Mouse (Mus musculus) intestine, embryonic 16.5 days (tissue): ENCODE data around the gene Klk15. TPM values are rescaled to one million over a fixed set of nuclear protein-coding genes. Genes with fewer than 3 reads are reported as not detected.
"Not testable (repeated sequence)": the region's sequence is repeated elsewhere in the genome, so short reads cannot be mapped to it uniquely, and the experiment has no call there.

Experiments used
- ATAC-seq: fragments of 200-750 bp; cut with Nextera tagmentation; 2 replicates; pipeline ENCODE4 v1.8.0; 2017; ENCODE audit warnings: moderate TSS enrichment, moderate library complexity
- H3K27ac ChIP-seq: fragments of 300-500 bp; sonication (generic); 2 replicates; pipeline ENCODE4 v1.5.1; 2014; ENCODE audit warnings: mild to moderate bottlenecking, low read length
- H3K27me3 ChIP-seq: fragments of 300-500 bp; sonication (generic); replicated peaks from 2 replicates; pipeline ENCODE4 v1.6.1; 2014; ENCODE audit warnings: low read length, control low read depth, mixed read lengths; ENCODE audit not compliant: control insufficient read depth, insufficient read depth
- H3K36me3 ChIP-seq: fragments of 300-500 bp; sonication (generic); 2 replicates; pipeline ENCODE4 v1.6.1; 2014; ENCODE audit warnings: low read length, control low read depth; ENCODE audit not compliant: control insufficient read depth, insufficient read depth
- H3K4me1 ChIP-seq: fragments of 300-500 bp; sonication (generic); 2 replicates; pipeline ENCODE4 v1.6.1; 2014; ENCODE audit warnings: low read length, control low read depth, mixed read lengths; ENCODE audit not compliant: control insufficient read depth, insufficient read depth
- H3K4me2 ChIP-seq: fragments of 300-500 bp; sonication (generic); 2 replicates; pipeline ENCODE4 v1.6.1; 2014; ENCODE audit warnings: low read depth, low read length, control low read depth
- H3K4me3 ChIP-seq: fragments of 300-500 bp; sonication (generic); 2 replicates; pipeline ENCODE4 v1.5.1; 2014; ENCODE audit warnings: mild to moderate bottlenecking, low read length
- H3K9ac ChIP-seq: fragments of 300-500 bp; sonication (generic); 2 replicates; pipeline ENCODE4 v1.6.1; 2014; ENCODE audit warnings: low read depth, low read length
- H3K9me3 ChIP-seq: fragments of 300-500 bp; sonication (generic); 2 replicates; pipeline ENCODE4 v1.6.1; 2016; ENCODE audit warnings: low read length, control low read depth; ENCODE audit not compliant: control insufficient read depth
- whole genome bisulfite sequencing: fragments of 180-500 bp; shearing (Covaris S2); extraction: QIAGEN DNeasy Blood & Tissue Kit; methylation state at CpG from one replicate; pipeline ENCODE4 v1.1.7; 2014; 5-methylcytosine and 5-hydroxymethylcytosine counted together
- polyA plus RNA-seq: library from polyadenylated mRNA; unstranded; fragments of >200 nt; fragmentation: Nextera tagmentation; extraction: Ambion mirVana; gene quantifications from 2 replicates; pipeline ENCODE4 v1.2.1, GENCODE M21; 2015

Klk15 gene
- polyA plus RNA-seq, 1 experiment from 2014 or later, result not detected

- Histone ChIP-seq H3K4me2 (no peak overlapping the region), H3K4me3 (no peak overlapping the region), H3K27ac (no peak overlapping the region), H3K9ac (no peak overlapping the region), H3K4me1 (no peaks in the 10 kb centered on the region), H3K27me3 (no peaks in the 10 kb centered on the region), H3K9me3 (no peaks in the 10 kb centered on the region), H3K36me3 (no peaks in the 10 kb centered on the region)
- ATAC-seq, result no peak
- whole genome bisulfite sequencing, result 65% methylated on average over 4 of the region's 4 CpGs
Observed at GRCm38 (mm10) chr7:43952703-43953102, 19.2 kb downstream of the Klk15 start.

- no peaks in the 10 kb centered on the region for H3K4me1 ChIP-seq
- ATAC-seq, result no peak
- no peaks in the 10 kb centered on the region for H3K36me3 ChIP-seq
- no peaks in the 10 kb centered on the region for H3K9me3 ChIP-seq
- no peak within 1 kb of the TSS for H3K9ac ChIP-seq
- H3K4me3 ChIP-seq, result no peak within 1 kb of the TSS
- H3K27me3 ChIP-seq, result no peaks in the 10 kb centered on the region
- no peak within 1 kb of the TSS for H3K4me2 ChIP-seq
- 67% methylated on average over 3 of the region's 3 CpGs for WGBS
- H3K27ac ChIP-seq, result no peak within 1 kb of the TSS
Observed at GRCm38 (mm10) chr7:43966451-43966850, 32.9 kb downstream of the Klk15 start, which contains the start of gene Klk1b1. Gene Klk1b1 (plus strand): TSS chr7:43966751.

GRCm38 (mm10) chr7:43967058-43967457 is 33.5 kb downstream of the Klk15 start:
- no peak overlapping the region for H3K4me3 ChIP-seq
- no peak overlapping the region for H3K9ac ChIP-seq
- H3K9me3 ChIP-seq, result no peaks in the 10 kb centered on the region
- no peaks in the 10 kb centered on the region for H3K27me3 ChIP-seq
- H3K27ac ChIP-seq, result no peak overlapping the region
- WGBS, result 77% methylated on average over 3 of the region's 3 CpGs
- H3K36me3 ChIP-seq, result no peaks in the 10 kb centered on the region
- no peaks in the 10 kb centered on the region for H3K4me1 ChIP-seq
- no peak overlapping the region for H3K4me2 ChIP-seq
- ATAC-seq, result no peak

- Histone ChIP-seq H3K27me3 (no peaks in the 10 kb centered on the region), H3K4me2 (no peak overlapping the region), H3K9me3 (no peaks in the 10 kb centered on the region), H3K4me1 (no peaks in the 10 kb centered on the region), H3K9ac (no peak overlapping the region), H3K4me3 (no peak overlapping the region), H3K27ac (no peak overlapping the region), H3K36me3 (no peaks in the 10 kb centered on the region)
- ATAC-seq, result no peak
- WGBS, result 76% methylated on average over 2 of the region's 2 CpGs
Observed at GRCm38 (mm10) chr7:43967612-43968011, 34.1 kb downstream of the Klk15 start.

- not testable (repeated sequence) for H3K36me3 ChIP-seq, H3K4me1 ChIP-seq, H3K9me3 ChIP-seq, H3K9ac ChIP-seq, H3K4me2 ChIP-seq, H3K4me3 ChIP-seq, H3K27me3 ChIP-seq, H3K27ac ChIP-seq, ATAC-seq
- WGBS, result 80% methylated on average over 1 of the region's 1 CpGs
Observed at GRCm38 (mm10) chr7:43975761-43976160, 42.2 kb downstream of the Klk15 start, which contains the start of gene Klk1b9. Gene Klk1b9 (plus strand): TSS chr7:43976061.

- Histone ChIP-seq H3K36me3 (no peaks in the 10 kb centered on the region), H3K4me3 (no peak overlapping the region), H3K27ac (no peak overlapping the region), H3K9ac (no peak overlapping the region), H3K4me2 (no peak overlapping the region), H3K9me3 (no peaks in the 10 kb centered on the region), H3K4me1 (no peaks in the 10 kb centered on the region), H3K27me3 (no peaks in the 10 kb centered on the region)
- no peak for ATAC-seq
Observed at GRCm38 (mm10) chr7:43985657-43986056, 52.1 kb downstream of the Klk15 start.

Other genes starting within 250 kb of the Klk15 start
- gene Klk14, start 243.3 kb upstream of the Klk15 start, polyA plus RNA-seq, result 0.11 and 0.33 TPM in 2 replicates
- 0.27 and 0.33 TPM in 2 replicates for gene Klk13, start 221.2 kb upstream of the Klk15 start, polyA plus RNA-seq
- gene Klk12, start 164.8 kb upstream of the Klk15 start, polyA plus RNA-seq, result not detected in 2 replicates
- 0.75 and 1.7 TPM in 2 replicates for gene Klk11, start 159.1 kb upstream of the Klk15 start, polyA plus RNA-seq
- 2.5 and 6.3 TPM in 2 replicates for gene Klk10, start 152.7 kb upstream of the Klk15 start, polyA plus RNA-seq
- gene Klk9, start 141.8 kb upstream of the Klk15 start, polyA plus RNA-seq, result 0.15 TPM in 1 of 2 replicates, not detected in the other
- gene Klk8, start 136.2 kb upstream of the Klk15 start, polyA plus RNA-seq, result 9.4 and 12.9 TPM in 2 replicates
- not detected in 2 replicates for gene Klk7, start 122.4 kb upstream of the Klk15 start, polyA plus RNA-seq
- gene Klk6, start 109.2 kb upstream of the Klk15 start, polyA plus RNA-seq, result 0.10 TPM in 1 of 2 replicates, not detected in the other
- gene Klk5, start 91.8 kb upstream of the Klk15 start, polyA plus RNA-seq, result not detected in 2 replicates
- gene Klk4, start 52.6 kb upstream of the Klk15 start, polyA plus RNA-seq, result not detected in 2 replicates
- gene Klk1b8, start 16.9 kb downstream of the Klk15 start, polyA plus RNA-seq, result 0.97 and 1.2 TPM in 2 replicates
- not detected in 2 replicates for gene Klk1b1, start 33.0 kb downstream of the Klk15 start, polyA plus RNA-seq
- not detected in 2 replicates for gene Klk1b9, start 42.3 kb downstream of the Klk15 start, polyA plus RNA-seq
- gene Klk1b11, start 62.1 kb downstream of the Klk15 start, polyA plus RNA-seq, result not detected in 2 replicates
- gene Klk1b26, start 78.4 kb downstream of the Klk15 start, polyA plus RNA-seq, result not detected in 2 replicates
- gene Klk1b27, start 118.5 kb downstream of the Klk15 start, polyA plus RNA-seq, result not detected in 2 replicates
- gene Klk1b21, start 168.6 kb downstream of the Klk15 start, polyA plus RNA-seq, result not detected in 2 replicates
- gene Klk1b22, start 178.9 kb downstream of the Klk15 start, polyA plus RNA-seq, result not detected in 2 replicates
- gene Klk1b16, start 203.0 kb downstream of the Klk15 start, polyA plus RNA-seq, result 0.20 TPM in 1 of 2 replicates, not detected in the other